Comparison of ENCODE assay signal across 18 mouse cellular contexts in genomic region chr16:32664211-32664610, GRCm38 (mm10). TPM values are rescaled to one million over a fixed set of nuclear protein-coding genes. Genes with fewer than 3 reads are reported as not detected.
A peak's percentile ranks its signal among the peaks of the same experiment; 100 is the strongest.
DNase-seq lines count a peak whose midpoint lies in the region; ATAC-seq and TF ChIP-seq lines count a peak whose summit lies in the region.
"Had no signal": no experiment of that assay in that cellular context is flagged by ENCODE, and none has a peak within 500 bp of the region (broad histone marks: within the 10 kb centered on the region; RNA-seq: fewer than 3 reads in every experiment).

No protein-coding gene starts in this region.

- H3K27ac ChIP-seq in hindbrain, embryonic 12.5 days = 0 out of 2 replicates have a peak overlapping the region, but pooled peaks have one; percentile 41
- H3K27ac ChIP-seq in hindbrain, embryonic 10.5 days = no peak overlapping the region
- peak overlapping the region; percentile 26; the same call in 1 of the 2 replicates for H3K27ac ChIP-seq in hindbrain, embryonic 15.5 days (replicated peaks)
- peak overlapping the region; percentile 39 for H3K27ac ChIP-seq in liver, embryonic 14.5 days
- H3K27ac ChIP-seq: embryonic facial prominence, embryonic 13.5 days; kidney, postnatal 0 days; limb, embryonic 10.5 days had no signal

- TF ChIP-seq EP300 in liver, embryonic 14.5 days (IDR thresholded peaks at IDR 0.05; ENCODE audit: low read depth) = no peak

- ATAC-seq in hindbrain, embryonic 12.5 days (ENCODE audit: low FRiP score) = no peak
- no peak for ATAC-seq in hindbrain, embryonic 15.5 days (ENCODE audit: low FRiP score, low read depth)
- no peak for ATAC-seq in liver, embryonic 14.5 days (ENCODE audit: insufficient read depth)
- ATAC-seq: intestine, postnatal 0 days; midbrain, embryonic 16.5 days had no signal

- H3K4me3 ChIP-seq in hindbrain, embryonic 12.5 days = no peak overlapping the region
- H3K4me3 ChIP-seq in hindbrain, embryonic 10.5 days = no peak overlapping the region
- H3K4me3 ChIP-seq in erythroblast, embryonic 14.5 days (replicated peaks) = peak overlapping the region; percentile 15
- no peak overlapping the region for H3K4me3 ChIP-seq in hindbrain, embryonic 15.5 days
- H3K4me3 ChIP-seq in liver, embryonic 14.5 days (ENCODE audit: insufficient read depth in 1 of 2, low read depth in 2 of 2, low read length in 2 of 2) = no peak overlapping the region
- H3K4me3 ChIP-seq: embryonic facial prominence, embryonic 13.5 days; heart, embryonic 12.5 days; limb, embryonic 10.5 days had no signal

- no peak for TF ChIP-seq CTCF in liver, embryonic 14.5 days (IDR thresholded peaks at IDR 0.05; ENCODE audit: low read depth)

- 75% methylated on average over 2 of the region's 2 CpGs for WGBS in hindbrain, embryonic 12.5 days
- 84% methylated on average over 2 of the region's 2 CpGs for WGBS in hindbrain, embryonic 10.5 days
- WGBS in hindbrain, embryonic 15.5 days = 72% methylated on average over 2 of the region's 2 CpGs
- WGBS in liver, embryonic 14.5 days (ENCODE audit: insufficient replicate concordance) = 15% methylated on average over 2 of the region's 2 CpGs

- H3K9ac ChIP-seq in hindbrain, embryonic 12.5 days = no peak overlapping the region
- H3K9ac ChIP-seq in hindbrain, embryonic 15.5 days = no peak overlapping the region
- H3K9ac ChIP-seq in liver, embryonic 14.5 days (replicated peaks) = peak overlapping the region; percentile 7; the same call in 1 of the 2 replicates
- H3K9ac ChIP-seq: embryonic facial prominence, embryonic 13.5 days; heart, embryonic 12.5 days; lung, embryonic 14.5 days had no signal

- H3K4me1 ChIP-seq in hindbrain, embryonic 12.5 days = peaks cover 68% of the 10 kb centered on the region
- H3K4me1 ChIP-seq in hindbrain, embryonic 10.5 days (replicated peaks) = peaks cover 81% of the 10 kb centered on the region
- peaks cover 95% of the 10 kb centered on the region for H3K4me1 ChIP-seq in erythroblast, embryonic 14.5 days (ENCODE audit: control insufficient read depth)
- peaks cover 77% of the 10 kb centered on the region for H3K4me1 ChIP-seq in hindbrain, embryonic 15.5 days (replicated peaks)
- H3K4me1 ChIP-seq in liver, embryonic 14.5 days (replicated peaks; ENCODE audit: control insufficient read depth in 2 of 2, insufficient read depth in 2 of 2, low read length in 1 of 2) = peaks cover 53 to 59% of the 10 kb centered on the region in 2 experiments

- H3K9me3 ChIP-seq in hindbrain, embryonic 12.5 days (replicated peaks) = no peaks in the 10 kb centered on the region
- no peaks in the 10 kb centered on the region for H3K9me3 ChIP-seq in hindbrain, embryonic 10.5 days
- H3K9me3 ChIP-seq in erythroblast, embryonic 14.5 days (ENCODE audit: control insufficient read depth, low read length) = no peaks in the 10 kb centered on the region
- no peaks in the 10 kb centered on the region for H3K9me3 ChIP-seq in hindbrain, embryonic 15.5 days
- H3K9me3 ChIP-seq in liver, embryonic 14.5 days (ENCODE audit: control insufficient read depth, low read length) = no peaks in the 10 kb centered on the region
- H3K9me3 ChIP-seq: embryonic facial prominence, embryonic 13.5 days; heart, embryonic 12.5 days; limb, embryonic 10.5 days had no signal

- H3K27me3 ChIP-seq in hindbrain, embryonic 12.5 days = no peaks in the 10 kb centered on the region
- no peaks in the 10 kb centered on the region for H3K27me3 ChIP-seq in hindbrain, embryonic 10.5 days (ENCODE audit: insufficient read depth, poor library complexity, severe bottlenecking)
- no peaks in the 10 kb centered on the region for H3K27me3 ChIP-seq in erythroblast, embryonic 14.5 days (ENCODE audit: control insufficient read depth)
- H3K27me3 ChIP-seq in hindbrain, embryonic 15.5 days = no peaks in the 10 kb centered on the region
- H3K27me3 ChIP-seq in liver, embryonic 14.5 days (ENCODE audit: control insufficient read depth, insufficient read depth, low read length) = no peaks in the 10 kb centered on the region
- H3K27me3 ChIP-seq: embryonic facial prominence, embryonic 13.5 days; heart, embryonic 12.5 days had no signal

- no peak overlapping the region for H3K4me2 ChIP-seq in hindbrain, embryonic 12.5 days (replicated peaks)
- peak overlapping the region; percentile 78; the same call in 1 of the 2 replicates for H3K4me2 ChIP-seq in hindbrain, embryonic 15.5 days
- H3K4me2 ChIP-seq in liver, embryonic 14.5 days (ENCODE audit: low read depth) = peak overlapping the region; percentile 56
- H3K4me2 ChIP-seq: embryonic facial prominence, embryonic 13.5 days; heart, embryonic 12.5 days had no signal

- H3K36me3 ChIP-seq in hindbrain, embryonic 12.5 days = 0 out of 2 replicates have a peak, but pooled peaks cover 4% of the 10 kb centered on the region
- peaks cover 14% of the 10 kb centered on the region for H3K36me3 ChIP-seq in hindbrain, embryonic 10.5 days
- peaks cover 81% of the 10 kb centered on the region for H3K36me3 ChIP-seq in erythroblast, embryonic 14.5 days (ENCODE audit: control insufficient read depth)
- H3K36me3 ChIP-seq in hindbrain, embryonic 15.5 days = no peaks in the 10 kb centered on the region
- H3K36me3 ChIP-seq in liver, embryonic 14.5 days (replicated peaks; ENCODE audit: control insufficient read depth, insufficient read depth, low read depth) = no peaks in the 10 kb centered on the region; the same call in 1 of the 2 replicates

- DNase-seq in hindbrain, embryonic 10.5 days (ENCODE audit: low spot score) = no peak
- DNase-seq in liver, embryonic 14.5 days (ENCODE audit: low read depth in 3 of 3, low spot score in 3 of 3) = no peak
- no peak for DNase-seq in cerebellum, adult 11 months
- DNase-seq in gastrocnemius, adult 8-10 months (ENCODE audit: low spot score in 2 of 2) = no peak
- DNase-seq in B cell, adult 2 months = no peak
- DNase-seq: adrenal gland, postnatal 25 days; heart, postnatal 4 days; lung, embryonic 14.5 days; right cerebral cortex, postnatal 25 days had no signal

RNA-seq across cellular contexts. Expression of gene Tnk2, which starts 20.5 kb away (rescaled TPM):
- polyA plus RNA-seq in hindbrain, embryonic 12.5 days (2016; fragmentation: Nextera tagmentation; extraction: Ambion mirVana) = 15.6 and 17.2 TPM in 2 replicates
- polyA plus RNA-seq in hindbrain, embryonic 10.5 days (2016; fragmentation: Nextera tagmentation; extraction: Ambion mirVana) = 7.8 and 8.4 TPM in 2 replicates
- polyA plus RNA-seq in erythroblast, embryonic 14.5 days (2012) = 59.1 and 61.6 TPM in 2 replicates
- polyA plus RNA-seq in hindbrain, embryonic 15.5 days (2015; fragmentation: Nextera tagmentation; extraction: Ambion mirVana) = 19.3 and 25.9 TPM in 2 replicates
- 15.3 and 19.4 TPM in 2 replicates for polyA plus RNA-seq in liver, embryonic 14.5 days (2012; rRNA removed)
- polyA plus RNA-seq in liver, embryonic 14.5 days (2014; fragmentation: Nextera tagmentation; extraction: Ambion mirVana) = 3.8 and 4.6 TPM in 2 replicates
- 10 to 100 TPM; 43.7 to 58.1 (median 46.2) TPM for total RNA-seq in gastrocnemius, adult 8-10 months (2022)

RNA-seq across cellular contexts. Expression of gene Tfrc, which starts 55.5 kb away (rescaled TPM):
- 44.4 and 55.4 TPM in 2 replicates for polyA plus RNA-seq in hindbrain, embryonic 12.5 days (2016; fragmentation: Nextera tagmentation; extraction: Ambion mirVana)
- 42.5 and 69.9 TPM in 2 replicates for polyA plus RNA-seq in hindbrain, embryonic 10.5 days (2016; fragmentation: Nextera tagmentation; extraction: Ambion mirVana)
- 5.4 and 6.9 TPM in 2 replicates for polyA plus RNA-seq in erythroblast, embryonic 14.5 days (2012)
- polyA plus RNA-seq in hindbrain, embryonic 15.5 days (2015; fragmentation: Nextera tagmentation; extraction: Ambion mirVana) = 29.9 and 33.5 TPM in 2 replicates
- polyA plus RNA-seq in liver, embryonic 14.5 days (2012; rRNA removed) = 157 and 235 TPM in 2 replicates
- 388 and 433 TPM in 2 replicates for polyA plus RNA-seq in liver, embryonic 14.5 days (2014; fragmentation: Nextera tagmentation; extraction: Ambion mirVana)
- 10 to 100 TPM; 46.2 to 82.1 (median 70.2) TPM for total RNA-seq in gastrocnemius, adult 8-10 months (2022)
